Mouse (Mus musculus) brain, embryonic 14.5 days (tissue): ENCODE measurements at regions not wholly inside any gene's neighbourhood (a gene's known extent, or its start where the extent isn't known, plus 50 kb on each side); places are given as distances from the start of the nearest gene placed in this dataset.

Experiments used
- DNase-seq: peaks from one replicate; pipeline ENCODE4 v3.0.0-alpha.2; 2011; ENCODE audit warnings: low read depth
- CTCF ChIP-seq: fragments of 200-500 bp; IDR thresholded peaks from 2 replicates; pipeline ENCODE4 v1.5.1; 2012; ENCODE audit warnings: inconsistent platforms, mild to moderate bottlenecking, moderate library complexity, borderline replicate concordance; ENCODE audit not compliant: insufficient read depth, insufficient read length; ENCODE audit errors: extremely low read depth
- POLR2A ChIP-seq: fragments of 200-500 bp; IDR thresholded peaks from 2 replicates; pipeline ENCODE4 v1.6.1; 2012; ENCODE audit warnings: mild to moderate bottlenecking, inconsistent platforms, borderline replicate concordance; ENCODE audit not compliant: poor library complexity, insufficient read depth, insufficient read length, severe bottlenecking; ENCODE audit errors: extremely low read depth

DNA sequence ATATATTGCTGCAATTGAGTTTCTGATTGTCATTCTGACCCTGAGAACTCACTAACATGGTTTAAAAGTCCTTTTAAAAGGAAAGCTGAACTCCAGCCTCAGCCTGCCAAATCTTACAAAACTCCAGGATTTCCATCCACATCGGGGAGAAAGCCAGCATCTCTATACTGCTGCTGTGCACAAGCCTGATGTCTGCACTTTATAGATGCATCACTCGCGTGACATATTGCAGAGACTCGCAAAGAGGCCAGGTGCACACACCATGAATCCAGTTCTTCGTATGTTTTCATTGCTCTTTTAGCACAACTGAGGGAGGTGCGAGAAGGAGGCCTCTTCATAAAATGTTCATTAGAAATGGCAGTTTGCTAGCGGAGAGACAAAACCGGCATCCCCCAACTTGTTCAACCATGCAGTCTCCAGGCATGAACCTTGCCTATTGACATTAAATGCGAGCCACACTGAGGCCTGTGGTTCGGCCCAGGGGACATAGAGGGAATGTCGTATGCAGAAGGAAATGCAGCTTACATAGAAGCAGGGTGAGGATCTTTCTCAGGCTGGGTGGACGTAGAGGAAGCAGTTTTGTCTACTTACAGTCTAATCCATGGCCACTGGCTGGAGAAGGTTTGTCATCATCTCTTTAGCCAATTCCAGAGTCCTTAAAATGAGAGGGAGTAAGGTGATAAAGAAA lies 297.0 kb downstream of the Gm11361 start:
- no peak for TF ChIP-seq POLR2A
- no peak for TF ChIP-seq CTCF
- DNase-seq, result peak; percentile 48

DNA sequence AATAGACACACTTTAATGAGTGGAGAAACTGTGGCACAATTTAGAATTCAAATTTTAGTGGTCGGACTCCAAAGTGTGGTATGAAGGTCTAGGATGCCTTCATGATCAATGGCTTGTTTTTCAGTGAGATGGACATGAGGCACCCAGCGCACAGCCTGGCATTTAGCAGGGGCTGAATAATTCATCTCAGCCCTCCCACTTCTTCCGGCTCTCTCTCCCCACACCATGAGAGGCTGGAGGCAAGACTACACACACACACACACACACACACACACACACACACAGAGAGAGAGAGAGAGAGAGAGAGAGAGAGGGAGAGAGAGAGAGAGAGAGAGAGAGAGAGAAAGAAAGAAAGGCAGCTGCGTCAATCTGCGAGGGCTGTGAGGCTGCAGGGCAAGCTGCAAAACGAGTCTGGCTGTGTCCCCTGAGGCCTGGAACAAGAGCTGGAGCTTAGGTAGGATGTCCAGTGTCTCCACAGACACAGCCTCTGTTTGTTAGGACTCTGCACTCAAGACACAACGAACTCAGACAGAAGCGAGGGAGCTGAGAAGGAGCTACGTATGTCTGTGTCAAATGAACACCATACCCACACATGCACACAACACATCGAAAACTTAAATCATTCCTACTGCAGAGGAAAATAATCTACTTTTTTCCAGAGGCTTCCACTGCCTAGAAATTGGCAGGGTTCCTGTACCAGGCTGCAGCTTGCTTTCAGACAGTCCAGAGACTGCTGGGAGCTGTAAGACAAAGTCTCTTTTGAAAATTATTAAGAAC lies 295.8 kb downstream of the Gm11361 start:
- DNase-seq, result peak; percentile 83
- TF ChIP-seq CTCF (no peak), POLR2A (no peak)

DNA sequence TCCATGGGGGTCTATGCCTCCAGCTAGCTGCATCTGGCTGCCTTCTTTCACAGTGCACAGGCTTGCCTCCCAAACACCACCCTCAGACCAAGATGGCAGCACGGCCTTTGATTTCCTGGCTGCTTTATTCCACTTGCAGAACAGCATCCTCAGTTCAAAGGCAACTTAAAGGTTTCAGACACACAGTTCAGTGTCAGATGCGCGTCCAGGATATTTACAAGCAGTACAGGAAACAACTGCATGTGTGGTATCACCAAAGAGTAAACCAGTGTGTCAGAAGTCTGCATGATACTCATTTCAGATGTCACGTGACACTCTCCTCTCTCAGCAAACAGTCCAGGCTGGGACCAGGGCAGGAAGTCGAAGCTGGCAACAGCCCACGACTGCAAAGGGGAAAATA lies 294.2 kb downstream of the Gm11361 start:
- no peak for TF ChIP-seq CTCF
- no peak for TF ChIP-seq POLR2A
- DNase-seq, result no peak

DNA sequence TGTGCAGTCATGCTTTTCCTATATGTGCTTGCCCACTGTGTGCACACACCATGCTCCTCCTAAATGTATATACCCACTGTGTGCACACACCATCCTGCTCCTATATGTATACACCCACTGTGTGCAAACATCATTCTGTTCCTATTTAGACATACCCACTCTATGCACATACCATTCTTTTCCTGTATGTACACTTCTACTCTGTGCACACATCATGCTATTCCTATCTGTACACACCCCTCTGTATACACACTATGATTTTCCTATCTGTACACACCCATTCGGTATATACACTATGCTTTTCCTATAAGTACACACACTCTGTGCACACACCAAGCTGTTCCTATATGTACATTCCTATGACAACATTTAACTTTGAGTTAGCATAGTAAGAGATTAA lies 288.5 kb downstream of the Gm11361 start:
- TF ChIP-seq CTCF (no peak), POLR2A (no peak)
- no peak for DNase-seq

DNA sequence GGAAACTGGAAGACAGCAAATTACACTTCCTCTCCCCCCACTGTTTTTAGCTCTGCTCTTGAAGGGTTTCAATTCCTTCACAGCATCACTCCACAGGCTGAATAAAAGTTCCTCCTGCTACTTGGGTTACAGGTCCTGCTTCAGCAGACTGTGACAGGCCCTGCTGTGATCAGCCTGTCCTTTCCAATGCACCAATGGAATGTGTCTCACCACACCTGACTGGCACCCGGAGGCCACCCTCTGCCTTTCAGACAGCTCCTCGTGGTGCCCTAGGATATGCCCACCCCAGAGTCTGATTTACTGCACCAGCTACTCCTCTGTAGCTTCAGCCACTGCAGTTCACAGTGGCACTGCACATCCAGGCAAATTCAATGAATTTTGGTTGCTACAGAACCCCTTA lies 288.0 kb downstream of the Gm11361 start:
- TF ChIP-seq POLR2A, result no peak
- DNase-seq, result no peak

DNA sequence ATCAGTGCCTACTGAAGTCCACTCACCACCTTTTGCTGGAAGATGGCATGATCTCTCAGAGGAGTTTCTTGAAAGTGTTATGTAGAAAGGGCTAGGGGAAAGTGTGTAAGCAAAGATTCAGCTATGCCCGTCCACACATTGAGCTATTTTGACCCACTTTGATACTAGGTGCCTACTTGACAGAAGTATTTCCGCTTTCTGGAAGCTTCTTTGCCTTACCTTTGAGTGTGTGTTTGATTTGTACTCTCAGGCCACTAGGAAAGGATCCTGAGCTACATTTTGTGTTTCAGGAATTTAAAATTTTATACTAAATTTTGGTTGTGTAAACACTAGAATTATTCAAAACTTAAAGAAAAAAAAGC lies 287.5 kb downstream of the Gm11361 start:
- no peak for TF ChIP-seq POLR2A
- DNase-seq, result no peak

DNA sequence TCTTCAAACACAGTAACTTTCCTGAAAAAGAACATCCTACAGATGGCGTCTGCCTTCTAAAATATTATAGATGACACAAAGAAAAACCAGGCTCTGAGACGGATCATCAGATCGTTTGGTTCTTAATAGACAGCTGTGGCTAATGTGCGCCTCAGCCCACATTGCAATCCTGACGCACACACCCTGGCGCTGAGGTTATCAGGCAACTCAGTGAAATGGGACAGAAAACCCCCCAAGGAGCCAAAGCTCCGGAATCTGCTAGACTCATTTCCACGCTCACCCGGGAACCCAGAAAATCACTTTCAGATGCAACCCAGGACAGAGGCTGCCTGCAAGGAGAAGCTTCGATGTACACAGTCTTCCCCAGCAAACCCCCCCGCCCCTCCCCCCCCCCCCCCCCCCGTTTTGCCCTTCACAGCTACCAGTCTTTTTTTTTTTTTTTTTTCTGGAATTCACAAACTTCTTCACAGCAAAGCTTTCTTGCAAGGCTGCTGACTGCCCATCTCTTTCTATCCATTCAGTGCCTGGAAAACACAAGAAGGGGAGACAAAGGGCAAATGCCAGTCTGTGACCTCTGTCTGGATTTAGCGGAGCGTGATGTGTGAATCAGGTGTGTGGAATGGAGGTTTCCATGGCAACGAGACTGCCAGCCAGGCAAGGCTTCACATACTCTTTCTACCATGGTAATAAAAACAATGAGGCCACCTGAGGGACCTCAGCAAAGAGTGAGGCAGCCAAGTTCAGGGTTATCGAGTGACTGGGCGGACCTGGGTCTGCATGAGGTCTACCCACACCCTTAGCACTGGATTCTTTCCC lies 286.9 kb downstream of the Gm11361 start:
- peak; percentile 92 for DNase-seq
- TF ChIP-seq POLR2A (no peak), CTCF (no peak)

DNA sequence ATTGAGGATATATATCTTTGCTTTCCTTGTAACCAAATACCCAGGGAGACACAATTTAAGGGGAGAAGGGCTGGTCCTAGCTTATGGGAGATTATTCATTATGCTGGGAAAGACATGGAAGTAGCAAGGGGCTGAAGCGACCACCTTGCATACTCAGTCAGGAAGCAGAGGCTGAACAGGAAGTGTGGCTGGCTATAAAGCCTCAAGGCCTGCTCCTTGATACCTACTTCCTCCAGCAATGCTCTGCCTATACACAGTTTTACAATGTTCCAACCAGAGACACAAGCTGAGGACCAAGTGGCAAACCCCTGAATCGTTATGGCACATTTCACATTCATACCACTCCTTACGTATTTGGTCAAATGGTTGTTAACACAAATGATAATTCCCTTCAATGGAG lies 284.3 kb downstream of the Gm11361 start:
- no peak for DNase-seq
- TF ChIP-seq POLR2A (no peak), CTCF (no peak)

DNA sequence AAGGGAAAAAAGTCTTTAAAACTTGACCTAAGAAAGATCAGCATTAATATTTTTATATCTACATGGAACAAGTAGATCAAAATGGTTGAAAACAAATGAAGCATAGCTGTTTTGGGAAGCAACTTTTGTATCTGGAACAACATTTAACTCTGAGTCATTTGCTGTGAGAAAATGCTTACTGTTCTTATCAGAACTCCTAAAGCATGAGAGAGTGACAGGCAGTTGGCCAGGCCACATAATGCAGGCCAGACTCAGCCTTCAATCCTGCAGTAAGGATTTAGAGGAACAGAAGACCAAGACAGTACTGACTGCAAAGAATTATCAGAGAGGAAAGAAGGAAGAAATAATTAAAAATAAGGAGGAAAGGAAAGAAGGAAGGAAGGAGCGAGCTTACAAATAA lies 275.8 kb downstream of the Gm11361 start:
- no peak for DNase-seq
- no peak for TF ChIP-seq POLR2A
- TF ChIP-seq CTCF, result no peak

DNA sequence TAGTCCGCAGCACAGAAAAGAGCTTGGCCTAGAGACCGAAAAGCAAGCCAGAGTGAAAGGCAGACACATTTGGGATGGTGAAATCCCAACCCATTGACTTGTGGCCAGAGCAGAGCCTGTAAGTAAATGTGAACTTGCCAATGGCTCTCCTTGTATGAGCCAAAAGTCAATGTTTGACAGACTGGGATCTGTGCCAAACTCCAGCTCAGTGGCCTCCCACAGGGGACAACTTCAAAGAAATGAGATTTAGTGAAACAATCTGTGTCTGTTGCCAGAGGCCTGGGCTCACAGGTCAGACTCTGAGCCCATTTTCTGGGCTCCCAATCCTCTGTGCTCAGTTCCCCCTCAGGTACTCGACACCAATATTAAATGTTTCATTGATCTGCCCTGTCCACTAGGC lies 274.9 kb downstream of the Gm11361 start:
- peak; percentile 82 for DNase-seq
- TF ChIP-seq CTCF, result no peak

DNA sequence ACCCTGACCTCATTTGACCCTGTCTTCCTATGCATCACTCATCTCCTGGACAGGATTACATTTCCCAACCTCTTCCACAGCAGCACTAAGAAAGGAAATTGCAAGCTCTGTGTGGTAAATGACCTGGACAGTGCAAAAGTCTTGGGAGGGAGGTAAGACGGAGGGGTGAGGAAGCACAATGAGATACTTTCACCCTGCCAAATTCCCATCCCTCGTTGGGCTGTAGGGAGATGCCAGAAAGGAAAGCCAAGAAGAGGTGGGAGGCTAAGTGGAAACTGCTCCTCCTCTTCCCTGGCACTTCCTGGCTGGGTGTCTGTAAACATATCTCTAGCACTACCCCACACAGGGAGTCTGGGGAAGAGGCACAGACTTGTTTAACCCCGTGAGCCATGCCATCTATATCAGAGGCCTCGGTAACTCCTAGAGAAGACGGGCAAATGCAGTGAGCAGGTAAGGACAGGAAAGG lies 274.2 kb downstream of the Gm11361 start:
- DNase-seq, result no peak
- TF ChIP-seq CTCF (no peak), POLR2A (no peak)

DNA sequence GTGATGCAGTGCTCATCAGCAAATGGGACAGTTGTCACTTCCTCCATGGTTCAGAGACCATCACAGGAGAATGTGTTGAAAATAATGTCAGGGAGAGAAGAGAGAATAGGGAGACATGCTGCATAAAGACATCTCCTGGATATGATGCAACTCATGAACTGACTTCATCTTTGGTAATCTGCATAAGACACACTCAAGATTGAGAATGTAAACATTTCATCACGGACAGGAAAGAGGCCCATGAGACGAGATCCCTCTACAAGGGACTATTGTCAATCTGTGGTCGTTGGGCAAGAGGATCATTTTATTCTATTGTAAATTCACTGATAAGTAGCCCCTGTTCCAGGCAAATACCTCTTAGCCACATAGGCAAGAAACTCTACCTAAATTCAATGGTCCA lies 273.6 kb downstream of the Gm11361 start:
- no peak for DNase-seq
- TF ChIP-seq POLR2A (no peak), CTCF (no peak)

DNA sequence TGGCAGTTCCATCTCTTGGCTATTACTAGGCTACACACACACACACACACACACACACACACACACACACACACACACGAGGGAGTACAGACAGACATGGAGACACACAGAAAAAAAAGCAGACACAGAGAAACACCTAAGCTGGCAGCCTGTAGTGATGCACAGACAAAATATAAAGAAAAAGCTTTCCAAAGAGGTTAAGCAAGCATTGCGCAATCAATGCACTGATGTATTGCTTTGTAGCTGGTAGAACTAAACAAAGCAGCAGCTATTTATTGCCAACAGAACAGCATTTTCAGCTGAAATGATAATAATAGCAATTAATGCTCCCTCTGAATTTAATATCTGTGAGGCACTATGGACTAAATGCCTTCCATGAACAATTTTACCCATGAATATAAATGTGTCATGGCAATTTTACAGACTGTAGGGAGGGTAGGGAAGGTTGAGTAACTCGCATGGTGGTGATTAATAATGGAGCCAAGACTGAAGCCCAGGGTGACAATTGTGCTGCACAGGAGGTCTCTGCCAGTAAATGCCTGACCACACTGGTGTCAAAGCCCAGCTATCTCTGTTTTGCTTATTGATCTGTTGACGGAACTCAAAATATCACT lies 271.7 kb downstream of the Gm11361 start:
- DNase-seq, result peak; percentile 39
- TF ChIP-seq POLR2A (no peak), CTCF (no peak)
